Mouse (Mus musculus): ENCODE measurements around the gene Tfam.

DNA sequence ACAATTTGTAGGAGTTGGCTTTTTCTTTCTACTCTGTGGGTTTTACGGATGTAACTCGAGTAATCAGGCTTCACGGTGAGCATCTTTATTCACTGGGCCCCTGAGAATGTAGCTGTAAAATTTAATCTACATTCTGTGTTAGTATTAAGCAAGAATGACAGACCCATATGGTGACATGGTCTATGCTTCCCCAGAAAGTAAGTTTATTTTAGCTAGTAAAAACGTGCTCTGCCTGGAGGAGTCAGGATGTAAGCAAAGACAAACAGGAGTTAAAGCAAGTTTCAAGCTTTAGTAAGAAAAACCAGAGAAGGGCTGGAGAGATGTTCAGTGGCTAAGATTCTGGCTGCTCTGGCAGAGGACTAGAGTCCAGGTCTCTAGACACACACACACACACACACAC lies 15.1 kb upstream of the Tfam start:
- no peak for TF ChIP-seq CTCF (IDR thresholded peaks at IDR 0.05; ENCODE audit: extremely low read depth, insufficient read depth, insufficient read length, insufficient replicate concordance)
- TF ChIP-seq POLR2A (IDR thresholded peaks at IDR 0.05; ENCODE audit: low read depth, low read length) = no peak

All from spleen, adult 2 months (tissue).